Mouse (Mus musculus) C2C12 (cell line): ENCODE results near the gene Sgk2. TPM values are rescaled to one million over a fixed set of nuclear protein-coding genes. Genes with fewer than 3 reads are reported as not detected.

Experiments used
- H3K27me3 ChIP-seq: one replicate; pipeline ENCODE4 v1.6.1; 2011; ENCODE audit not compliant: control insufficient read depth, insufficient read depth, insufficient read length
- H3K36me3 ChIP-seq: one replicate; pipeline ENCODE4 v1.6.1; 2011; ENCODE audit not compliant: control insufficient read depth, insufficient read depth
- H3K4me3 ChIP-seq: one replicate; pipeline ENCODE4 v1.5.1; 2011; ENCODE audit warnings: mild to moderate bottlenecking, control low read depth; ENCODE audit not compliant: poor library complexity, insufficient read depth, severe bottlenecking
- H3K79me2 ChIP-seq: one replicate; pipeline ENCODE4 v1.6.1; 2011; ENCODE audit not compliant: control insufficient read depth, insufficient read depth
- H3K79me3 ChIP-seq: one replicate; pipeline ENCODE4 v1.6.1; 2011; ENCODE audit warnings: low read depth, control low read depth
- H3ac ChIP-seq: one replicate; pipeline ENCODE3; 2011; ENCODE audit warnings: low read depth; ENCODE audit not compliant: control insufficient read depth, insufficient read length
- CEBPB ChIP-seq: IDR thresholded peaks from one replicate; pipeline ENCODE4 v1.6.1; 2011; ENCODE audit warnings: low read depth, mild to moderate bottlenecking, control low read depth, moderate library complexity
- CTCF ChIP-seq: IDR thresholded peaks from one replicate; pipeline ENCODE4 v1.5.1; 2011; ENCODE audit not compliant: control insufficient read depth, insufficient read depth, insufficient read length
- FOSL1 ChIP-seq: IDR thresholded peaks from one replicate; pipeline ENCODE4 v1.8.0; 2011; ENCODE audit warnings: mild to moderate bottlenecking, low read length; ENCODE audit not compliant: poor library complexity, insufficient read depth, severe bottlenecking
- MAX ChIP-seq: IDR thresholded peaks from one replicate; pipeline ENCODE4 v1.6.1; 2011; ENCODE audit warnings: mild to moderate bottlenecking, control low read depth
- MYOD1 ChIP-seq: IDR thresholded peaks from one replicate; pipeline ENCODE4 v1.6.1; 2011; ENCODE audit warnings: low read depth; ENCODE audit not compliant: control insufficient read depth, insufficient read length
- MYOG ChIP-seq: IDR thresholded peaks from one replicate; pipeline ENCODE4 v1.6.1; 2011; ENCODE audit not compliant: control insufficient read depth, insufficient read length; ENCODE audit errors: extremely low read depth
- USF1 ChIP-seq: IDR thresholded peaks from one replicate; pipeline ENCODE4 v1.6.1; 2011; ENCODE audit warnings: low read depth, mild to moderate bottlenecking, control low read depth, moderate library complexity
- polyA plus RNA-seq: library from polyadenylated mRNA; unstranded; fragments of >200 nt; fragmentation: generic; extraction: Trizol; gene quantifications from one replicate; pipeline ENCODE4 v1.2.1, GENCODE M21; 2012; ENCODE audit warnings: missing spikeins

Sgk2 gene
- polyA plus RNA-seq, 1 experiment: 0.07 TPM

DNA sequence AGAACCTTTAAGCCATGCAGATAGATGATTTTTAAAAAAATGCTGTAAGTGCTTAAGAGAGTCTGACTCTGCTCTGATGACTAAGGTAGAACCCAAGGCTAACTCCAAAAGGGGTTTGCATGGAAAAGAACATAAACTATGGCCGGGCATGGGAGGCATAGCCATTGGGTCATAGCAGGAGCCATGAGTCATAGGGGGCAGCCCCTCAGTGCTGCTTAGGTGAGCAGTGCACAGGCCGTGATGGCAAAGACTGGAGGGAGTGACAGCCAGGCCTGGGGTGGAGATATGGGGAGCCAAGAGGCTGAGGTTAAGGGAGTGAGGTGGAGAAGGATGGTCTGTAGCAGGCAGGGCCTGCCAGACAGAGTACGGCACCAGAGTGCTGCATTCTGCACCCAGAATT lies 18.0 kb upstream of the Sgk2 start:
- TF ChIP-seq USF1 (no peak), CEBPB (no peak), MYOD1 (no peak), MAX (no peak), MYOG (no peak), CTCF (no peak), FOSL1 (no peak)
- no peak overlapping the region for H3ac ChIP-seq

DNA sequence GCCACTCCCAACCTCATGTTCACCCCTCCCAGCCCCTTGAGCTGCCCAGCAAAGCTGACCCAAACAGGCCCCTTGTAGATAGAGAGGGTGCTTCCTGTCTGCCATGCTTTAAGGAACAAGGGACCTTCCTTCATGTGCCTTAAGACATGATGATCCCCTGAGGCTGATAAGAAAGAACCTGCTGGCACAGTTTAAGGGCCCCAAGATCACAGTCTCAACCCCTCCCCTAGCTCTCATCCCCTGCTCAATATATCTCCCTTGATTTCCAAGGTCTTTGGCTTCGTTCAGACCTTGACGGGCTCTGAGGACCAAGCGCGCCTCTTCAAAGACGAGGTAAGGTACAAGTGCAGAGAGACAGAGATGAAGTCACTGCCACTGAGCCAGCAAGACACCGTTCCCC lies 16.2 kb upstream of the Sgk2 start:
- no peaks in the 10 kb centered on the region for H3K27me3 ChIP-seq
- H3K79me2 ChIP-seq: no peaks in the 10 kb centered on the region
- no peaks in the 10 kb centered on the region for H3K36me3 ChIP-seq
- H3K4me3 ChIP-seq: no peak overlapping the region
- H3K79me3 ChIP-seq: no peaks in the 10 kb centered on the region
- no peak for TF ChIP-seq MAX
- no peak overlapping the region for H3ac ChIP-seq

More for the DNA sequence above, 18.0 kb upstream of the Sgk2 start:
- no peak overlapping the region for H3K4me3 ChIP-seq
- no peaks in the 10 kb centered on the region for H3K79me3 ChIP-seq
- no peaks in the 10 kb centered on the region for H3K36me3 ChIP-seq
- no peaks in the 10 kb centered on the region for H3K27me3 ChIP-seq
- no peaks in the 10 kb centered on the region for H3K79me2 ChIP-seq

DNA sequence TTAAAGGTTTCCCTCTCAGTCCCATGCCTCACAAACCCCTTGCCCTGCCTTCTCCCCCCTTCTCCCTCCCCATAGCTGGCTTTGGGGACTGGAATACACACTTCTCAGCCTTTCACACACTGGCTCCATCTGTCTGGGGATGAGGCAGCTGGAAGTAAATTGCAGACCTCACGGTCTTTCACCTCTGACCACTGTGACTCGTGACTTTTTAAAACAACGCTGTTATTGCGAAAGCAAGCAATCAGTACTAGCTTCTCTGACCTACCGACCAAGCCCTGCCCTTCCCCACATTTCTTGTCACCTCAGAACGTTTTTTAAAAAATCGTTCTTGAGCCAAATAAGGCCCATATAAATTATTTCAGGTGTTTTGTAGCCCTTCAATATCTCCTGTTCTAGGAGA lies 14.4 kb upstream of the Sgk2 start:
- H3ac ChIP-seq: no peak overlapping the region

DNA sequence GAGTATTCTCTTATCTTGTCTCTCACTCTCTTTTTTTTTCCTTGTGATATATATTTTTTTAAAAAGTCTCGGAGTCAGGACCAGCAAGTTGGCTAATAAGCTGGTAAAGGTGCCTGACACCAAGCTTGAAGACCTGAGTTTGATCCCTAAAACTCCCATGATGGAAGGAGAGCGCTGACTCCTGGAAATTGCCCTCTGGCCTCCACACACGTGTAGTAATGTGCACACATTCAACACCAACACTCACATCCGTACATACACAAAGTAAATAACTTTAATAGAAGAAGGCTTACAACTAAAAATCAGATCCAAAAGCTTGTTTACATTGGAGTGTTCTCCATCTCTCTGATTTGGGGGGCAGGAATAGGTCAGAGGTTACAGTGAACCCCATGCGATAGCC lies 13.9 kb upstream of the Sgk2 start:
- H3K79me2 ChIP-seq: no peaks in the 10 kb centered on the region
- H3K27me3 ChIP-seq: no peaks in the 10 kb centered on the region
- H3K79me3 ChIP-seq: no peaks in the 10 kb centered on the region
- no peak overlapping the region for H3K4me3 ChIP-seq
- no peak for TF ChIP-seq MYOG
- TF ChIP-seq CEBPB: no peak
- no peak for TF ChIP-seq USF1
- no peak for TF ChIP-seq MAX
- TF ChIP-seq MYOD1: no peak
- no peak for TF ChIP-seq FOSL1
- no peak for TF ChIP-seq CTCF
- H3ac ChIP-seq: no peak overlapping the region
- H3K36me3 ChIP-seq: no peaks in the 10 kb centered on the region

More for the DNA sequence above, 14.4 kb upstream of the Sgk2 start:
- no peaks in the 10 kb centered on the region for H3K36me3 ChIP-seq
- no peak overlapping the region for H3K4me3 ChIP-seq
- TF ChIP-seq USF1: no peak
- peak; percentile 86 for TF ChIP-seq CEBPB
- H3K79me3 ChIP-seq: no peaks in the 10 kb centered on the region
- no peaks in the 10 kb centered on the region for H3K27me3 ChIP-seq
- H3K79me2 ChIP-seq: no peaks in the 10 kb centered on the region

DNA sequence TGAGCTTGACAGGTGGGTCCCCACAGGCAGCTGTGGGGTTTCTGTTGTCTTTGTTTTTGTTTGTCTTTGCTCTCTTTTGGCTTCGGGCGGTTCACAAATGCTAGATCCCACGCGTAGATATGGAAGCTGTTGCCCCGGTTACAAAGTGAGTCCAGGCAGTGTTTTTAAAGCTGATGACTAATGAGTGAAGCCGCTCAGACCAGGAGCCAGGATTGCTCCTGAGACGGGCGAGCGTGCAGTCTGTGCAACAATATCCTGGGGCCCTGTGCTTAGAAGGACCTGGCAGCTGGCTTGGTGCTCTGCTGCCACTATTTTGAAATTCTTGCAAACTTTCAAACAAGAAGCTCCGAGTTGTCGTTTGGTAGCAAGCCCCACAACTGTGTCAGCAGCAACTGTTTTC lies 13.5 kb upstream of the Sgk2 start:
- Histone ChIP-seq H3ac (no peak overlapping the region), H3K4me3 (no peak overlapping the region), H3K27me3 (no peaks in the 10 kb centered on the region), H3K79me3 (no peaks in the 10 kb centered on the region), H3K79me2 (no peaks in the 10 kb centered on the region), H3K36me3 (no peaks in the 10 kb centered on the region)
- TF ChIP-seq FOSL1: no peak
- peak; percentile 4 for TF ChIP-seq MYOD1

DNA sequence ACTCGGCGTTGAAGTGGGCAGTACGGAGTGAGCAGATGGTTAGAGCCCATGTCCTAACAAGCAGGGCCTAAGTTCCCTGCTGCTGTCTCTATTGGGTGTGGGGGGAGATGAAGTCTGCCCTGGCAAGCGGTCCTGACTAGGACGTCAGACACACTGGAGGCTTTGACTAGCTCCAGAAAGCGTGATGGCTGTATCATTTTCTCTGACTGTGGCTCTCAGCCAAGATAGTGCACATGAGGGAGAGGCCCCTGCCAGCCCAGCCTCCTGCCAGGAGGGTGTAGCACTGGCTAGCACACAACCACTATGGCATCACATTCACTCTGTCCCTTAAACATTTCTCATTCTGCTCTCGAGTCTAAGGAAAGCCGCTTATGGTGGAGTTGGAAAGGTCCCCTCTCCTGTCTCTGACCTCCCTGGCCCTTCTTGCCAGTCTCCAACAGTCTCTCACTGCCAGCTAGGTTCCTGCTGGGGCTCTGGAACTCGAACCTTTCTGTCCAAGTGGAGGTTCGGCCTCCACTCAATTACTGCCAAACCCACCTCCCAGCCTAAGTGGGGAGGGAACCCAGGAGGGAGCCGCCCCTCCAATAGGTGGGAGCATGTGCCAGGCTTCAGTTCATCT lies 11.9 kb upstream of the Sgk2 start:
- Histone ChIP-seq H3K79me2 (no peaks in the 10 kb centered on the region), H3K36me3 (no peaks in the 10 kb centered on the region), H3K79me3 (no peaks in the 10 kb centered on the region), H3K4me3 (no peak overlapping the region), H3ac (no peak overlapping the region), H3K27me3 (no peaks in the 10 kb centered on the region)
- TF ChIP-seq USF1 (no peak), CEBPB (no peak), FOSL1 (no peak), MAX (no peak), CTCF (no peak), MYOG (no peak), MYOD1 (no peak)

DNA sequence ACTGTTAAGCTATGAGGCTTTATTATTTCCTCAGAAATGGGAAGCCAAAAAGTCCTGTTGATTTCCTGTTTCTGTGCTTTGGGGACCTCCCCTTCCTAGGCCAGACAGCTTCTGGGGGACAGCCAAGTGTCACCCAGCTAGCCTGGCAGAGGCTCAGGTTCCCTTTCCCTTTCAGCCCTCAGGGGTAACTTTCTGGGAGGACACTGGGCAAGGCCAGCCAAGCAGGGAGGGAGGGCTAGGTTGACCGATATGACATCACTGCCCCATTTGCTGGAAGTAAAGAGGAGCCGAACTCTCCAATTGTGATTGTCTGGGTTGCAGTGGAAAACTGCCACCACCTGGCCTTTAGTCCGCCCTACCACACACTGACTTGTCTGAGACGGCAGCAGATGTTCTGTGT lies 11.1 kb upstream of the Sgk2 start:
- TF ChIP-seq FOSL1 (no peak), USF1 (no peak), CEBPB (no peak), CTCF (no peak), MAX (no peak), MYOD1 (no peak), MYOG (no peak)
- H3K79me2 ChIP-seq: no peaks in the 10 kb centered on the region

More for the DNA sequence above, 11.1 kb upstream of the Sgk2 start:
- Histone ChIP-seq H3K4me3 (no peak overlapping the region), H3K36me3 (no peaks in the 10 kb centered on the region), H3K27me3 (no peaks in the 10 kb centered on the region), H3ac (no peak overlapping the region), H3K79me3 (no peaks in the 10 kb centered on the region)
